Mouse (Mus musculus) heart, embryonic 11.5 days (tissue): ENCODE measurements around the gene Ms4a4d. TPM values are rescaled to one million over a fixed set of nuclear protein-coding genes. Genes with fewer than 3 reads are reported as not detected.

ENCODE experiments used
- ATAC-seq: fragments of 200-750 bp; cut with Nextera tagmentation; replicated peaks from 2 replicates; pipeline ENCODE4 v1.8.0; 2017; ENCODE audit warnings: moderate library complexity; ENCODE audit not compliant: insufficient number of reproducible peaks, low FRiP score, low TSS enrichment
- H3K27ac ChIP-seq: fragments of 300-500 bp; sonication (generic); 2 replicates; pipeline ENCODE4 v1.5.1; 2014; ENCODE audit warnings: mild to moderate bottlenecking, low read depth, low read length
- H3K27me3 ChIP-seq: fragments of 300-500 bp; sonication (generic); 2 replicates; pipeline ENCODE4 v1.6.1; 2014; ENCODE audit warnings: mild to moderate bottlenecking, low read length, mixed read lengths; ENCODE audit not compliant: control insufficient read depth, insufficient read depth
- H3K36me3 ChIP-seq: fragments of 300-500 bp; sonication (generic); 2 replicates; pipeline ENCODE4 v1.6.1; 2014; ENCODE audit warnings: mild to moderate bottlenecking, low read length, moderate library complexity, mixed read lengths; ENCODE audit not compliant: control insufficient read depth, insufficient read depth
- H3K4me1 ChIP-seq: fragments of 300-500 bp; sonication (generic); 2 replicates; pipeline ENCODE4 v1.6.1; 2014; ENCODE audit warnings: low read length; ENCODE audit not compliant: control insufficient read depth, insufficient read depth
- H3K4me2 ChIP-seq: fragments of 300-500 bp; sonication (generic); 2 replicates; pipeline ENCODE4 v1.6.1; 2014; ENCODE audit warnings: mild to moderate bottlenecking, moderate library complexity
- H3K4me3 ChIP-seq: fragments of 300-500 bp; sonication (generic); 2 replicates; pipeline ENCODE4 v1.5.1; 2014; ENCODE audit warnings: low read depth, low read length
- H3K9ac ChIP-seq: fragments of 300-500 bp; sonication (generic); 2 replicates; pipeline ENCODE4 v1.6.1; 2014; ENCODE audit warnings: mild to moderate bottlenecking, low read depth, low read length, moderate library complexity
- H3K9me3 ChIP-seq: fragments of 300-500 bp; sonication (generic); replicated peaks from 2 replicates; pipeline ENCODE4 v1.6.1; 2016; ENCODE audit warnings: low read length; ENCODE audit not compliant: control insufficient read depth
- WGBS: fragments of 180-500 bp; shearing (Covaris S2); extraction: QIAGEN DNeasy Blood & Tissue Kit; methylation state at CpG from one replicate; pipeline ENCODE4 v1.1.7; 2014; ENCODE audit not compliant: insufficient replicate concordance; 5-methylcytosine and 5-hydroxymethylcytosine counted together
- polyA plus RNA-seq: library from polyadenylated mRNA; unstranded; fragments of >200 nt; fragmentation: Nextera tagmentation; extraction: Ambion mirVana; gene quantifications from 2 replicates; pipeline ENCODE4 v1.2.1, GENCODE M21; 2014

The Ms4a4d gene
- polyA plus RNA-seq, 1 experiment from 2014 or later, result 0.44 TPM

GRCm38 (mm10) chr19:11602026-11602425 is 65.4 kb downstream of the Ms4a4d start:
- no peaks in the 10 kb centered on the region for H3K36me3 ChIP-seq
- no peak overlapping the region for H3K4me3 ChIP-seq
- WGBS, result 84% methylated on average over 2 of the region's 2 CpGs

GRCm38 (mm10) chr19:11604603-11605002 is 68.0 kb downstream of the Ms4a4d start, which contains the start of gene Ms4a6d:
Ms4a6d (minus strand) TSS chr19:11604849.
- WGBS, result 73% methylated on average over 2 of the region's 2 CpGs
- Histone ChIP-seq H3K27me3 (no peaks in the 10 kb centered on the region), H3K4me1 (no peaks in the 10 kb centered on the region), H3K4me3 (no peak within 1 kb of the TSS), H3K36me3 (no peaks in the 10 kb centered on the region), H3K4me2 (no peak within 1 kb of the TSS), H3K9me3 (no peaks in the 10 kb centered on the region), H3K27ac (no peak within 1 kb of the TSS), H3K9ac (no peak within 1 kb of the TSS)
- no peak for ATAC-seq

More at GRCm38 (mm10) chr19:11602026-11602425, 65.4 kb downstream of the Ms4a4d start:
- Histone ChIP-seq H3K27ac (no peak overlapping the region), H3K4me2 (no peak overlapping the region), H3K9me3 (no peaks in the 10 kb centered on the region), H3K9ac (no peak overlapping the region), H3K4me1 (no peaks in the 10 kb centered on the region), H3K27me3 (no peaks in the 10 kb centered on the region)
- no peak for ATAC-seq

Other genes with a start within 250 kb of the Ms4a4d start
- gene Ms4a14, start 222.3 kb upstream of the Ms4a4d start, polyA plus RNA-seq, result not detected in 2 replicates
- gene Ms4a7, start 200.7 kb upstream of the Ms4a4d start, polyA plus RNA-seq, result 0.49 TPM in 1 of 2 replicates, not detected in the other
- gene Ms4a4a, start 161.3 kb upstream of the Ms4a4d start, polyA plus RNA-seq, result 0.27 and 1.0 TPM in 2 replicates
- not detected in 2 replicates for gene Ms4a4c, start 132.0 kb upstream of the Ms4a4d start, polyA plus RNA-seq
- gene Ms4a4b, start 93.2 kb upstream of the Ms4a4d start, polyA plus RNA-seq, result not detected in 2 replicates
- 0.21 and 0.77 TPM in 2 replicates for gene Ms4a6c, start 67.4 kb upstream of the Ms4a4d start, polyA plus RNA-seq
- gene Gm8369, start 50.9 kb upstream of the Ms4a4d start, polyA plus RNA-seq, result not detected in 2 replicates
- gene Ms4a6b, start 20.3 kb upstream of the Ms4a4d start, polyA plus RNA-seq, result 0.59 and 1.4 TPM in 2 replicates
- 0.87 and 1.1 TPM in 2 replicates for gene Ms4a6d, start 68.0 kb downstream of the Ms4a4d start, polyA plus RNA-seq
- 0.24 TPM in 1 of 2 replicates, not detected in the other for gene Ms4a2, start 86.9 kb downstream of the Ms4a4d start, polyA plus RNA-seq
- gene Ms4a3, start 104.0 kb downstream of the Ms4a4d start, polyA plus RNA-seq, result 0.39 TPM in 1 of 2 replicates, not detected in the other
- not detected in 2 replicates for gene Oosp2, start 123.8 kb downstream of the Ms4a4d start, polyA plus RNA-seq
- gene Oosp1, start 154.3 kb downstream of the Ms4a4d start, polyA plus RNA-seq, result not detected in 2 replicates
- gene Oosp3, start 160.3 kb downstream of the Ms4a4d start, polyA plus RNA-seq, result not detected in 2 replicates
- not detected in 2 replicates for gene Gif, start 210.8 kb downstream of the Ms4a4d start, polyA plus RNA-seq
- 78.5 and 82.0 TPM in 2 replicates for gene Mrpl16, start 233.6 kb downstream of the Ms4a4d start, polyA plus RNA-seq